Mouse (Mus musculus): Measurements from ENCODE around the gene Cadps. TPM values are rescaled to one million over a fixed set of nuclear protein-coding genes. Genes with fewer than 3 reads are reported as not detected.
A peak's percentile ranks its signal among the peaks of the same experiment; 100 is the strongest.

Gene Cadps
- polyA plus RNA-seq, 1 experiment from 2014 or later, result 0.70 TPM

DNA sequence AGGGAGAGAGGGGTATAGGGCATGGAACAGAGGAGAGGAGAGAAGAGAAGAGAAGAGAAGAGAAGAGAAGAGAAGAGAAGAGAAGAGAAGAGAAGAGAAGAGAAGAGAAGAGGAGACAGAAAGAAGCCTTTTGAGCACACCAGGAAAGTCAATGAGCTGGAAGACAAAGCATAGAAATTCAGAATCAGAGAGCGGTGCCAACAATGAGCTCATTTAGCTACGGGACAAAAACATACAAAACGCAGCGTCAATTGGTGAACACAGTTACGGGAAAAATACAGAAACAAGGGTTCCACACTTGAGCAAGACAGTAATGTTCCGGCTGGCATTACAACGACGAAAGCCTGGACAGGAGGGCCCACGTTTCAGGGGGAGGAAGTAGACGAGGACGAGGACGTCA lies 412.6 kb downstream of the Cadps start:
- no peak for ATAC-seq (ENCODE audit: low FRiP score, low TSS enrichment)
- Histone ChIP-seq H3K27me3 (ENCODE audit: insufficient read depth, low read length) (no peaks in the 10 kb centered on the region), H3K9me3 (ENCODE audit: low read length) (no peaks in the 10 kb centered on the region), H3K27ac (ENCODE audit: low read length) (no peak overlapping the region), H3K9ac (replicated peaks; ENCODE audit: low read length) (no peak overlapping the region), H3K4me1 (ENCODE audit: insufficient read depth, low read length) (no peaks in the 10 kb centered on the region), H3K4me3 (ENCODE audit: low read length) (no peak overlapping the region), H3K4me2 (replicated peaks; ENCODE audit: low read depth, low read length) (no peak overlapping the region), H3K36me3 (ENCODE audit: insufficient read depth, low read length) (no peaks in the 10 kb centered on the region)
- WGBS, result 90% methylated on average over 12 of the region's 12 CpGs

- 85% methylated on average over 3 of the region's 3 CpGs for WGBS
- H3K36me3 ChIP-seq (ENCODE audit: insufficient read depth, low read length), result no peaks in the 10 kb centered on the region
- H3K9me3 ChIP-seq (ENCODE audit: low read length), result no peaks in the 10 kb centered on the region
- H3K27ac ChIP-seq (ENCODE audit: low read length), result no peak overlapping the region
- no peaks in the 10 kb centered on the region for H3K4me1 ChIP-seq (ENCODE audit: insufficient read depth, low read length)
- no peak overlapping the region for H3K4me2 ChIP-seq (replicated peaks; ENCODE audit: low read depth, low read length)
- no peaks in the 10 kb centered on the region for H3K27me3 ChIP-seq (ENCODE audit: insufficient read depth, low read length)
- no peak for ATAC-seq (ENCODE audit: low FRiP score, low TSS enrichment)
- no peak overlapping the region for H3K4me3 ChIP-seq (ENCODE audit: low read length)
- no peak overlapping the region for H3K9ac ChIP-seq (replicated peaks; ENCODE audit: low read length)
Observed at GRCm38 (mm10) chr14:12409811-12410210, 413.1 kb downstream of the Cadps start.

GRCm38 (mm10) chr14:12406588-12406987 lies 416.3 kb downstream of the Cadps start:
- ATAC-seq (ENCODE audit: low FRiP score, low TSS enrichment), result no peak
- Histone ChIP-seq H3K9me3 (ENCODE audit: low read length) (no peaks in the 10 kb centered on the region), H3K4me1 (ENCODE audit: insufficient read depth, low read length) (no peaks in the 10 kb centered on the region), H3K4me2 (replicated peaks; ENCODE audit: low read depth, low read length) (no peak overlapping the region), H3K27ac (ENCODE audit: low read length) (no peak overlapping the region), H3K36me3 (ENCODE audit: insufficient read depth, low read length) (no peaks in the 10 kb centered on the region), H3K27me3 (ENCODE audit: insufficient read depth, low read length) (no peaks in the 10 kb centered on the region), H3K4me3 (ENCODE audit: low read length) (no peak overlapping the region), H3K9ac (replicated peaks; ENCODE audit: low read length) (no peak overlapping the region)
- 86% methylated on average over 10 of the region's 10 CpGs for WGBS

- Histone ChIP-seq H3K4me1 (ENCODE audit: insufficient read depth, low read length) (no peaks in the 10 kb centered on the region), H3K4me2 (replicated peaks; ENCODE audit: low read depth, low read length) (no peak overlapping the region), H3K36me3 (ENCODE audit: insufficient read depth, low read length) (no peaks in the 10 kb centered on the region), H3K27ac (ENCODE audit: low read length) (no peak overlapping the region), H3K4me3 (ENCODE audit: low read length) (no peak overlapping the region), H3K9ac (replicated peaks; ENCODE audit: low read length) (no peak overlapping the region), H3K9me3 (ENCODE audit: low read length) (no peaks in the 10 kb centered on the region), H3K27me3 (ENCODE audit: insufficient read depth, low read length) (no peaks in the 10 kb centered on the region)
- 60% methylated on average over 5 of the region's 5 CpGs for WGBS
- no peak for ATAC-seq (ENCODE audit: low FRiP score, low TSS enrichment)
Observed at GRCm38 (mm10) chr14:12405201-12405600, 417.7 kb downstream of the Cadps start.

- Histone ChIP-seq H3K4me1 (ENCODE audit: insufficient read depth, low read length) (no peaks in the 10 kb centered on the region), H3K9ac (replicated peaks; ENCODE audit: low read length) (no peak overlapping the region), H3K27ac (ENCODE audit: low read length) (no peak overlapping the region), H3K36me3 (ENCODE audit: insufficient read depth, low read length) (no peaks in the 10 kb centered on the region), H3K4me2 (replicated peaks; ENCODE audit: low read depth, low read length) (no peak overlapping the region), H3K9me3 (ENCODE audit: low read length) (no peaks in the 10 kb centered on the region), H3K4me3 (ENCODE audit: low read length) (no peak overlapping the region), H3K27me3 (ENCODE audit: insufficient read depth, low read length) (no peaks in the 10 kb centered on the region)
- no peak for ATAC-seq (ENCODE audit: low FRiP score, low TSS enrichment)
- WGBS, result 76% methylated on average over 3 of the region's 3 CpGs
Observed at GRCm38 (mm10) chr14:12404724-12405123, 418.2 kb downstream of the Cadps start.

GRCm38 (mm10) chr14:12404052-12404451 lies 418.8 kb downstream of the Cadps start:
- Histone ChIP-seq H3K4me2 (replicated peaks; ENCODE audit: low read depth, low read length) (no peak overlapping the region), H3K4me1 (ENCODE audit: insufficient read depth, low read length) (no peaks in the 10 kb centered on the region), H3K27ac (ENCODE audit: low read length) (no peak overlapping the region), H3K4me3 (ENCODE audit: low read length) (no peak overlapping the region), H3K9me3 (ENCODE audit: low read length) (no peaks in the 10 kb centered on the region), H3K36me3 (ENCODE audit: insufficient read depth, low read length) (no peaks in the 10 kb centered on the region), H3K9ac (replicated peaks; ENCODE audit: low read length) (no peak overlapping the region), H3K27me3 (ENCODE audit: insufficient read depth, low read length) (no peaks in the 10 kb centered on the region)
- WGBS, result 71% methylated on average over 3 of the region's 3 CpGs
- ATAC-seq (ENCODE audit: low FRiP score, low TSS enrichment), result no peak

DNA sequence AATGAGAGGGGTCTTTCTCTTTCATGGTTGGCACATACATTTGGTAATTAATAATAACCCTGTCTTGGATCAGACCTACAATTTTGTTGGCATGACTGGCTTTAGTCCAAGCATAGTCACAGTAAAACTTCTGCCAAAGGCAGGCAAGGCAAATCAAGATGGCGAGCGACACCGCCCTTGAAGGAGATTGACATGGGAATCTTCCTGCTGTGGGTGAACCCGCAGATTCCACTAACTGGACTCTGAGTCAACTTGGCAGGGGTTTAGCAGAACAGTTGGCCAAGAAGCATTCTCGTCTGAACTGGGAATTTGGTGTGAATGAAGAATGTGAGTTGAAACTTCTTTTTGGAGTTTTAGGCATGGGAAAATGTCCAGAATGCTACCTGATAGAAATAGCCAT lies 422.8 kb downstream of the Cadps start:
- Histone ChIP-seq H3K36me3 (ENCODE audit: insufficient read depth, low read length) (no peaks in the 10 kb centered on the region), H3K9me3 (ENCODE audit: low read length) (no peaks in the 10 kb centered on the region), H3K27ac (ENCODE audit: low read length) (no peak overlapping the region), H3K4me1 (ENCODE audit: insufficient read depth, low read length) (no peaks in the 10 kb centered on the region), H3K4me3 (ENCODE audit: low read length) (no peak overlapping the region), H3K27me3 (ENCODE audit: insufficient read depth, low read length) (no peaks in the 10 kb centered on the region), H3K9ac (replicated peaks; ENCODE audit: low read length) (no peak overlapping the region), H3K4me2 (replicated peaks; ENCODE audit: low read depth, low read length) (no peak overlapping the region)
- no peak for ATAC-seq (ENCODE audit: low FRiP score, low TSS enrichment)
- WGBS, result 84% methylated on average over 5 of the region's 5 CpGs

DNA sequence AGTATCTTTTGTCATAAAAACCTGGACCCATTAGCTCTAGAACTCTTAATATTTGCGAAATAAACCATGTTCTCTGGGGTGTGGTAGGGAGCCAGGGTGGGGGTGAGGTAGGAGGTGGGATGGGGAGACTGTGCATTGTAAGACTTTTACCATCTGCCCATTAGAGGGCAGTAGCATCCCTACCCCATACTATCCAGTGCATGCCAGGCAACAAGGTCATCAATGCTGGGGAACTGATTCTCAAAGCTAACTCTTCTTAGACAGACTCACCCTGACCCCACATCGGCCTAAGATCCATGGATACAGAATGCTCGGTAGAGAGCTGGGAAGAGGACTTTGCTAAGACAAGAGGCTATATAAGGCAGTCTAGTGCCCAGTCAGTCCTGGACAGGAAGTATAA lies 425.3 kb downstream of the Cadps start:
- Histone ChIP-seq H3K4me3 (ENCODE audit: low read length) (no peak overlapping the region), H3K36me3 (ENCODE audit: insufficient read depth, low read length) (no peaks in the 10 kb centered on the region), H3K9ac (replicated peaks; ENCODE audit: low read length) (no peak overlapping the region), H3K27me3 (ENCODE audit: insufficient read depth, low read length) (no peaks in the 10 kb centered on the region), H3K9me3 (ENCODE audit: low read length) (no peaks in the 10 kb centered on the region), H3K4me1 (ENCODE audit: insufficient read depth, low read length) (no peaks in the 10 kb centered on the region), H3K4me2 (replicated peaks; ENCODE audit: low read depth, low read length) (no peak overlapping the region), H3K27ac (ENCODE audit: low read length) (no peak overlapping the region)
- ATAC-seq (ENCODE audit: low FRiP score, low TSS enrichment), result peak; percentile 31; the same call in 1 of the 2 replicates
- 70% methylated on average over 3 of the region's 3 CpGs for WGBS

GRCm38 (mm10) chr14:12394318-12394717 lies 428.6 kb downstream of the Cadps start:
- H3K9me3 ChIP-seq (ENCODE audit: low read length), result no peaks in the 10 kb centered on the region
- no peak overlapping the region for H3K4me3 ChIP-seq (ENCODE audit: low read length)
- H3K27me3 ChIP-seq (ENCODE audit: insufficient read depth, low read length), result no peaks in the 10 kb centered on the region
- no peak for ATAC-seq (ENCODE audit: low FRiP score, low TSS enrichment)
- H3K36me3 ChIP-seq (ENCODE audit: insufficient read depth, low read length), result no peaks in the 10 kb centered on the region
- no peak overlapping the region for H3K27ac ChIP-seq (ENCODE audit: low read length)
- H3K9ac ChIP-seq (replicated peaks; ENCODE audit: low read length), result no peak overlapping the region
- no peaks in the 10 kb centered on the region for H3K4me1 ChIP-seq (ENCODE audit: insufficient read depth, low read length)
- 59% methylated on average over 2 of the region's 2 CpGs for WGBS
- H3K4me2 ChIP-seq (replicated peaks; ENCODE audit: low read depth, low read length), result no peak overlapping the region

- Histone ChIP-seq H3K9me3 (ENCODE audit: low read length) (no peaks in the 10 kb centered on the region), H3K4me3 (ENCODE audit: low read length) (no peak overlapping the region), H3K4me2 (replicated peaks; ENCODE audit: low read depth, low read length) (no peak overlapping the region), H3K27me3 (ENCODE audit: insufficient read depth, low read length) (no peaks in the 10 kb centered on the region), H3K9ac (replicated peaks; ENCODE audit: low read length) (no peak overlapping the region), H3K36me3 (ENCODE audit: insufficient read depth, low read length) (no peaks in the 10 kb centered on the region), H3K4me1 (ENCODE audit: insufficient read depth, low read length) (no peaks in the 10 kb centered on the region), H3K27ac (ENCODE audit: low read length) (no peak overlapping the region)
- 27% methylated on average over 12 of the region's 12 CpGs for WGBS
- ATAC-seq (ENCODE audit: low FRiP score, low TSS enrichment), result no peak
Observed at GRCm38 (mm10) chr14:12393271-12393861, 429.5 kb downstream of the Cadps start.

All from kidney, embryonic 16.5 days (tissue).